Mouse (Mus musculus) cerebellum, adult (tissue): ENCODE data around the gene Prickle4.
A peak's percentile ranks its signal among the peaks of the same experiment; 100 is the strongest.
"Not testable (repeated sequence)": the region's sequence is repeated elsewhere in the genome, so short reads cannot be mapped to it uniquely, and the experiment has no call there.

Experiments
- ATAC-seq: cut with Nextera tagmentation; 2 replicates; pipeline ENCODE4 v1.9.2; 2017; ENCODE audit warnings: mild to moderate bottlenecking, moderate library complexity, mixed read lengths; ENCODE audit not compliant: insufficient number of reproducible peaks, low FRiP score, low TSS enrichment

Prickle4 gene

DNA sequence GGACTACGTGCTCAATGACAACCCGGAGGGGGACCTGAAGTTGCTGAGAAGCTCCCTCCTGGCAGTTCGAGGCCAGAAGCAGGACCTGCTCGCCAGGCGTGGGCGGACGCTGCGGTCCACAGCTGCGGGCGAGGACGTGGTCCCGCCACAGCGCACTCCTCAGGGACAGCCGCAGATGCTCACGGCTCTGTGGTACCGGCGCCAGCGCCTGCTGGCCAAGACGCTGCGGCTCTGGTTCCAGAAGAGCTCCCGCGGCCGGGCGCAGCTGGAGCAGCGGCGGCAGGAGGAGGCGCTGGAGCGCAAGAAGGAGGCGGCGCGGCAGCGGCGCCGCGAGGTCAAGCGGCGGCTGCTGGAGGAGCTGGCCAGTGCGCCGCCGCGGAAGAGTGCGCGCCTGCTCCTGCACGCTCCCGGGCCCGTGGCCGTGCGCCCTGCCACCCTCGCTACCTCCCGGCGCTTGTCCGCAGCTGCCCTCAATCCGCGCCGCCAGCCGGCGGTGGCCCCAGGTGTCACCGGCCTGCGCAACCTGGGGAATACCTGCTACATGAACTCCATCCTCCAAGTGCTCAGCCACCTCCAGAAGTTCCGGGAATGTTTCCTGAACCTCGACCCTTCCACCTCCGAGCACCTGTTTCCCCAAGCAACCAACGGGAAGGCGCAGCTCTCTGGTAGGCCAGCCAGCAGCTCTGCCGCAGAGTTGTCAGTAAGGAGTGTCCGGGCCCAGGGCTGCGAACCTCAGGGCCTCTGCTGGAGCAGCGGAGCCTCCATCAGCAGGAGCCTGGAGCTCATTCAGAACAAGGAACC is 22.0 kb downstream of the Prickle4 start:
- ATAC-seq, result peak; percentile 66; the same call in 1 of the 2 replicates

DNA sequence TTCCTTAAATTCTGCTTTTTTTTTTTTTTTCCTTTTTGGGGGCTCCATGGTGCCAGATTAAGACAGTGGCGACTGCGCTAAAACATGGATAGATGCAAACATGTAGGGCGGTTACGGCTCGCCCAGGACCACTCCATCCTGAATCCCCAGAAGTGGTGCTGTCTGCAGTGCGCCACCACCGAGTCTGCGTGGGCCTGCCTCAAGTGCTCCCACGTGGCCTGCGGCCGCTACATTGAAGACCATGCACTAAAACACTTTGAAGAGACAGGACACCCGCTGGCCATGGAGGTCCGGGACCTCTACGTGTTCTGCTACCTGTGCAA is 22.6 kb downstream of the Prickle4 start:
- 0 out of 2 replicates have a peak, but pooled peaks have one; percentile 10 for ATAC-seq

- ATAC-seq, result no peak
Measured at GRCm38 (mm10) chr17:47669166-47669565, 25.4 kb downstream of the Prickle4 start.

GRCm38 (mm10) chr17:47664474-47664873 is 30.1 kb downstream of the Prickle4 start:
- ATAC-seq, result no peak

DNA sequence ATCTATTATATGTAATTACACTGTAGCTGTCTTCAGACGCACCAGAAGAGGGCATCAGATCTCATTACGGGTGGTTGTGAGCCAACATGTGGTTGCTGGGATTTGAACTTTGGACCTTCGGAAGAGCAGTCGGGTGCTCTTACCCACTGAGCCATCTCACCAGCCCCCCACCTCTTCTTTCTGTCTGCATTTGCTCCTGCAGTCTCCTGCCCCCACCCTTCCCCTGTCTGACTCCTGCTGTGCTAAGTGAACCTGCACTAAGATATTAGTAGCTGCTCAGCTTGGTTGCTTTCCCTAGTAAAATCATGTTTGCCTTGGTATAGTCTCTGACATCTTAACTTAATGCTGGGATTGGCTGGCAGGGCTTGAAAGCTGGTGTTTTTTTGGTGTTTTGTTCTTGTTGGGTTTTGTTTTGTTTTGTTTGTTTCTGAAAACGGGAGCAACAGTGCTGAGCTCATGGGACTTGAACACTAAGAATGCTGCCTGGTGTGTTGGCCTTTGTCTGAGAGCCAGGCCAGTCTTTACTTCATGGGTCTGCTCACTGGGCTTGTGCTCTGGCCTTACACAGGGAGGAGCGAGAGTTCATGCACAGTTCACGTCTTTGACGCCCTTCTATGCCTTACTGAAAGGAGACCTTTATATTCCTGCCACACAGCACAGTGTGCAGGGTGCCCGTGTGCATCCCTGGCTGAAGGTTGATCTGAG is 31.4 kb downstream of the Prickle4 start:
- no peak for ATAC-seq

DNA sequence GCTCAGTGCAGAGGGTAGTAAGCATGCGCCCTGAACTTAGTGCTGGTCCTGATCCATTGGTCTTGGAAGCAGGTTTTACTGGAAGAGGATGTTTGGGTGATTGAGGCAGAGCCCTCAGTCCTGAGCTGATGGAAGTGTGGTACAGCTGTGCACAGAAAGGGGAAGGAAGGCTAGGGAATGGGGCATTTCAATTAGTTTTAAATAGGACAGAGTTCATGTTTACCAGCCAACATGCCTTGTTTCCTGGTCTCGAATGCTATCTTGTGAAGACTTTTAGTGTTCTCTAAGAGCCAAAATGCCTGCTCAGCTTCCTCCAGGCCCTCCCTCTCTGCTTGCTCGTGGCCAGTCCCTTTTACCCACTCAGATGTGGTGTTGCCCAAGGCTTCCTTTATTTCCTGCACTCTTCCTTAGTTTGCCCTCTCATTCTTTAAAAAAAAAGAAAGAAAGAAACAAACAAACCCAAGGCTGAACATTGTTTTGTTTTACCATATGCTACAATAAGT is 35.7 kb downstream of the Prickle4 start:
- ATAC-seq, result no peak

GRCm38 (mm10) chr17:47657901-47658300 is 36.6 kb downstream of the Prickle4 start:
- no peak for ATAC-seq

DNA sequence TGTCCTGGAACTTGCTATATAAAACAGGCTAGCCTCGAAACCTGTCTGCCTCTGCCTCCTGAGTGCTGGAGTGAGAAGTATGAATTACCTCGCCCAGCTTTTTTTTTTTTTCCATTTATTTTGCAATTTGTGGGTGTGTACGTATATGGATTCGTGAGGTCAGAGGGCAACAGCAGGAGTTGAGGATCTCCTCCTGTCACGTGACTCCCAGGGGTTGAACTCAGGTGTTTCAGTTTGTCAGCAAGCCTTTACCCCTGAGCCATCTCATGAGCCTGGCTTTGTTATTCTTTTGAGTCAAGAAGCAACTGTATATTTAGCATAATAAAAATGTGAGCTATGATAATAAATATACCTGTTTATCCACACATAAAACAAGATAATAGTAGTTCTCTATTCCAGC is 38.8 kb downstream of the Prickle4 start:
- no peak for ATAC-seq

- ATAC-seq, result not testable (repeated sequence)
Measured at GRCm38 (mm10) chr17:47654346-47654745, 40.2 kb downstream of the Prickle4 start.

- no peak for ATAC-seq
Measured at GRCm38 (mm10) chr17:47651953-47652352, 42.6 kb downstream of the Prickle4 start.

- ATAC-seq, result no peak
Measured at GRCm38 (mm10) chr17:47648966-47649365, 45.6 kb downstream of the Prickle4 start.

- ATAC-seq, result no peak
Measured at GRCm38 (mm10) chr17:47646683-47647082, 47.9 kb downstream of the Prickle4 start.

DNA sequence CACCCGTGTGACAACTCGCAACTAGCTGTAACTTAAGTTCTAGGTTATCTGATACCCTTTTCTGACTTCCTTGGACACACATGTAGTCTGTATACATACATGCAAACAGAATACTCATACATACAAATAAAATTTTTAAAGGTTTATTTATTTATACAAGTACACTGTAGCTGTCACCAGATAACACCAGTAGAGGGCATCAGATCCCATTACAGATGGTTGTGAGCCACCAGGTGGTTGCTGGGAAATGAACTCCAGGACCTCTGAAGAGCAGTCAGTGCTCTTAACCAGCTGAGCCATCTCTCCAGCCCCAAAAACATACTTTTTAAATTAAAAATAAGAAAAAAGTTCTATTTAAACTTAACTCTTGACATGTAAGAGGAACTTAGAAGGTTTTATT is 51.5 kb downstream of the Prickle4 start:
- ATAC-seq, result no peak
